Mouse (Mus musculus): Measurements from ENCODE around the gene Etv1. TPM values are rescaled to one million over a fixed set of nuclear protein-coding genes. Genes with fewer than 3 reads are reported as not detected.

The Etv1 gene
- total and polyA plus RNA-seq, 3 experiments: not detected

- no peaks in the 10 kb centered on the region for H3K36me3 ChIP-seq (ENCODE audit: control insufficient read depth in 1 of 2, insufficient read depth in 2 of 2, low read length in 2 of 2)
- no peaks in the 10 kb centered on the region for H3K9me3 ChIP-seq (replicated peaks; ENCODE audit: insufficient read depth, low read length)
- H3K4me3 ChIP-seq (ENCODE audit: control insufficient read depth in 1 of 2, insufficient read depth in 1 of 2, low read depth in 2 of 2, low read length in 2 of 2): no peak overlapping the region
- no peaks in the 10 kb centered on the region for H3K4me1 ChIP-seq (ENCODE audit: control insufficient read depth in 1 of 2, insufficient read depth in 2 of 2, low read length in 2 of 2)
- H3K79me2 ChIP-seq (ENCODE audit: control insufficient read depth, insufficient read depth, low read length, poor library complexity): no peaks in the 10 kb centered on the region
- no peak overlapping the region for H3K27ac ChIP-seq (ENCODE audit: control insufficient read depth, low read depth, low read length)
- no peak overlapping the region for H3K9ac ChIP-seq (ENCODE audit: control insufficient read depth, low read depth, low read length, poor library complexity, severe bottlenecking)
- H3K27me3 ChIP-seq (ENCODE audit: control insufficient read depth in 1 of 2, insufficient read depth in 2 of 2, low read length in 2 of 2): no peaks in the 10 kb centered on the region
- DNase-seq (ENCODE audit: low read depth, low spot score): no peak
- no peak for TF ChIP-seq UBTF (IDR thresholded peaks at IDR 0.05; ENCODE audit: borderline replicate concordance, insufficient read depth, low read depth, low read length)
Observed at GRCm38 (mm10) chr12:38843801-38844295, 64.7 kb downstream of the Etv1 start.

- TF ChIP-seq POLR2AphosphoS2 (IDR thresholded peaks at IDR 0.05; ENCODE audit: low read length) (no peak), GATA1 (IDR thresholded peaks at IDR 0.05; ENCODE audit: low read depth, low read length) (no peak), CTCF (IDR thresholded peaks at IDR 0.05 in 2 of 3, conservative IDR thresholded peaks at IDR 0.05 in 1 of 3; ENCODE audit: control insufficient read depth in 1 of 3, insufficient read depth in 1 of 3, low read depth in 2 of 3, low read length in 3 of 3, poor library complexity in 1 of 3, severe bottlenecking in 1 of 3) (no peak), MYC (IDR thresholded peaks at IDR 0.05; ENCODE audit: low read depth, low read length) (no peak), NELFE (IDR thresholded peaks at IDR 0.05; ENCODE audit: low read depth, low read length) (no peak), POLR2A (IDR thresholded peaks at IDR 0.05; ENCODE audit: control insufficient read depth in 1 of 2, insufficient read depth in 1 of 2, low read depth in 1 of 2, low read length in 2 of 2, poor library complexity in 1 of 2) (no peak), E2F4 (IDR thresholded peaks at IDR 0.05; ENCODE audit: borderline replicate concordance, low read depth, low read length) (no peak), RAD21 (IDR thresholded peaks at IDR 0.05; ENCODE audit: low read depth, low read length) (no peak), RCOR1 (IDR thresholded peaks at IDR 0.05; ENCODE audit: low read depth, low read length) (no peak), MXI1 (IDR thresholded peaks at IDR 0.05; ENCODE audit: low read depth, low read length) (no peak), MAZ (IDR thresholded peaks at IDR 0.05; ENCODE audit: low read depth, low read length) (no peak), MAX (IDR thresholded peaks at IDR 0.05; ENCODE audit: low read length) (no peak), TBP (IDR thresholded peaks at IDR 0.05; ENCODE audit: low read depth, low read length) (no peak), MEF2A (IDR thresholded peaks at IDR 0.05; ENCODE audit: extremely low read depth, insufficient replicate concordance, low read depth, low read length, poor library complexity, severe bottlenecking) (no peak), USF2 (IDR thresholded peaks at IDR 0.05; ENCODE audit: borderline replicate concordance in 1 of 2, insufficient read depth in 1 of 2, low read depth in 1 of 2, low read length in 2 of 2) (no peak), GABPA (IDR thresholded peaks at IDR 0.05; ENCODE audit: low read depth, low read length) (no peak), USF1 (IDR thresholded peaks at IDR 0.05; ENCODE audit: low read depth, low read length) (no peak), BHLHE40 (IDR thresholded peaks at IDR 0.05; ENCODE audit: borderline replicate concordance, low read depth, low read length) (no peak), ELF1 (IDR thresholded peaks at IDR 0.05; ENCODE audit: low read depth, low read length) (no peak), KAT2A (conservative IDR thresholded peaks at IDR 0.05; ENCODE audit: low read depth, low read length) (no peak)
- Histone ChIP-seq H3K9ac (ENCODE audit: control insufficient read depth, low read depth, low read length, poor library complexity, severe bottlenecking) (no peak overlapping the region), H3K4me3 (ENCODE audit: control insufficient read depth in 1 of 2, insufficient read depth in 1 of 2, low read depth in 2 of 2, low read length in 2 of 2) (no peak overlapping the region), H3K9me3 (replicated peaks; ENCODE audit: insufficient read depth, low read length) (no peaks in the 10 kb centered on the region), H3K27ac (ENCODE audit: control insufficient read depth, low read depth, low read length) (no peak overlapping the region), H3K36me3 (ENCODE audit: control insufficient read depth in 1 of 2, insufficient read depth in 2 of 2, low read length in 2 of 2) (no peaks in the 10 kb centered on the region), H3K27me3 (ENCODE audit: control insufficient read depth in 1 of 2, insufficient read depth in 2 of 2, low read length in 2 of 2) (no peaks in the 10 kb centered on the region), H3K79me2 (ENCODE audit: control insufficient read depth, insufficient read depth, low read length, poor library complexity) (no peaks in the 10 kb centered on the region), H3K4me1 (ENCODE audit: control insufficient read depth in 1 of 2, insufficient read depth in 2 of 2, low read length in 2 of 2) (no peaks in the 10 kb centered on the region)
- DNase-seq (ENCODE audit: low read depth, low spot score): no peak
Observed at GRCm38 (mm10) chr12:38847500-38848261, 68.5 kb downstream of the Etv1 start.
